Mouse (Mus musculus) brain, adult 2 months (tissue): ENCODE results near the gene Olfr250.
"Not testable (repeated sequence)": the region's sequence is repeated elsewhere in the genome, so short reads cannot be mapped to it uniquely, and the experiment has no call there.

Experiments
- DNase-seq: peaks from one replicate; pipeline ENCODE4 v3.0.0; 2011; ENCODE audit warnings: low read depth, low spot score

The Olfr250 gene

DNA sequence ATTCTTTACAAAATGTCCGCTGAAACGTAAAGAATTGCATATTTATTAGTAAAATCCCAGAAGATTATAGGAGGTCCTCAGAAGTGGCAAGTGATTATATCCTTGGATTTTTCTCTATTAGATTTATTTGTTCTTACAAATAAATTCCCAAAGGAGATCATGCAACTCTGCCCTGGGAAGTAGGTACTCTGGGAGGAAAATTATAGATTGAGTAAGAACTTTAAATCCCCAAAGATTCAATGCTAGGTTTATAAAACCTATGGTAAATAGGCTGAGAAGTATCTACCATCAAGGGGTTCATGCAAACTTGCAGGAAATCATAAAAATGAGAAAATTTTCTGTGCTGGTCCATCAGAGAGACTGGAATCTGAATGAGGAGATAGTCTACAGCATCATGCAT is at the start of gene Olfr250:
Gene Olfr250 (plus strand): TSS at position 301 of the 400 bp plus-strand sequence.
- DNase-seq = no peak

DNA sequence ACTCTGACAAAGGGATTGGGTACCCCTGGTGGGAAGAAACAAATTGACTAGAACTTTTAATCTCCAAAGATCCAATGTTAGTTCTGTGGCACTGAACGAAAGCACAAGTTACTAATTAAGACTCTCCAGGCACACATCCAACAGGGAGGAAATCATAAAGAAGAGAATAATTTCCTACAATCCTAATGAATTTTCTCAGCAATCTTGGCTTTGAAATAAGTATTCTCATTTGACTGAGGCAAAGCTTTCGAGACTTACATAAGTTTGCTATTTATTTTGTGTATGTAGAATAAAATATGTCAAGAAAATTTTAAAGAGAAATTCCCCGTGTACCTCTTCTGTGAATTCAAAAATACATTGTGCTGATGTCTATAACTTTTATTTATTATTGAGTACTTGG is 37.9 kb upstream of the Olfr250 start, which contains the start of gene Olfr25:
Gene Olfr25 (plus strand): TSS at position 301 of the 400 bp plus-strand sequence.
- DNase-seq = peak; percentile 4

DNA sequence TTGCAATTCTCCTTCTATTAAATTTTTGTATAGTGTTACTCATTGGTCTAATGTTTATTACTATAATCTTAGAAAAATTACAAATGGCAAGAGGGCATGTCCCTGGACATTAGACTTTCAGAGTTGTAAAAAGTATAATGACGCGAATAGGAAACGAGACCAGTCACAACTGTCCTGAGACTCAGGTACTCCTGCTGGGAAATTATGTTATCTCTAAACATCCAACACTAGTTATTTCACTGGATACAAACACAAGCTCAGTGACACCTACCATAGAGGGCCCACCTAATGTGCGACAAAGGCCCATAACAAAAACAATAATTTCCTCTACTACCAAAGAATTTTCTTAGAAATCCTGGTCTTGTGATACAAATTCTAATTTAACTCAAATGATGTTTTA is 18.6 kb upstream of the Olfr250 start, which contains the start of gene Olfr898:
Gene Olfr898 (plus strand): TSS at position 301 of the 400 bp plus-strand sequence.
- no peak for DNase-seq

DNA sequence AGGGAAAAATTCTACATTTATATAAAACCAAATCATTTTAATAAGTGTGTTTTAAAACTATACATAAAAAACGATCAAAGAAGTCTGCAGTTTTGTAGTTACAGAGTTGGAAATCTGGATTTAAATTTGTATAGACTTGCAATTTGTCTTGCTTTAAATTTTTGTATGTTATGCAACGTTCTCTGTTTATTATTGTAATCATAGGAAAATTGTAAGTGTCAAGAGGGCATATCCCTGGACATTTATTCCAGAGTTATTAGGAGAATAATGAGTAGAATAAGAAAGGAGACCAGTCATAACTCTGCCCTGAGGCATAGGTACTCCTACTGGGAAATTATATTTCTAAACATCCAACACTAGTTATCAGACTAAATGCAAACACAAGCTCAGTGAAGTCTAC is 10.1 kb downstream of the Olfr250 start, which contains the start of gene Olfr251:
Gene Olfr251 (plus strand): TSS at position 301 of the 400 bp plus-strand sequence.
- no peak for DNase-seq

DNA sequence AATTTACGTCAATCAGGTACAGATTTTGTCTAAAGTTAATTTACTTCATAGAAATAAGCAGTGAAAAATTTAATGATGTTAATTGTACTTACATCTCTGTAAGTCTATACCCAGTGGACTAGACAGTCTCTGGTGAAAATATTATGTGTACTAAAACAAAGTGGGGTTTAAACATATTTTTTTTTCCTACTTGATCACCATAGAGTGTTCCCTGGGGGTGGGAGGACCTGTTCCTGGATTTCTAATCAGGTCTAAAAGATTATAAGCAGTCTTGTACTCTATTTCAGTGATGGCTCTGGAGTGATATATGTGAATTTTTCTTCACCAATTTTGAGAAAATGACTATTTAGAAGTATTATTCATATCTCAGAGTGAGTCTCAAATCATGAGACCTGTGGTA is 34.7 kb downstream of the Olfr250 start, which contains the start of gene Olfr147:
Gene Olfr147 (plus strand): TSS at position 301 of the 400 bp plus-strand sequence.
- DNase-seq = no peak

DNA sequence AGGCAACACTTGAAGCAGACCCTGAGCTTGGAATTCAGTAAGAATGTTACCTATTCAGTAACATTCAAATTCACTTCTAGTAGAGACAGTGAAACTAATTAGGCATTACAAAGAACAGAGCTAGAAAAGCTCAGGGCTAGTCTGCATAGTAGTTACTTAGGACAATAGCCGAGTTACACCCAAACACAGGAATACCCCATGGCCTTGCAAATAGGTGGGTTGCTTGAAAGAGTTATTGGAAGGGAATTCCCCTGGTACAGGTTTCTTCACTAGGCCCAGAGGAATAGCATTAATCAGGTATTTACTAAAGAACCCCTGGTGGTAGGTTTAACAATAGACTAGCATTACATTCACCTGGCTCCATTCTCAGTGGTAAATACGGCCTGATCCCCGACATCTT is 40.8 kb downstream of the Olfr250 start:
- not testable (repeated sequence) for DNase-seq

DNA sequence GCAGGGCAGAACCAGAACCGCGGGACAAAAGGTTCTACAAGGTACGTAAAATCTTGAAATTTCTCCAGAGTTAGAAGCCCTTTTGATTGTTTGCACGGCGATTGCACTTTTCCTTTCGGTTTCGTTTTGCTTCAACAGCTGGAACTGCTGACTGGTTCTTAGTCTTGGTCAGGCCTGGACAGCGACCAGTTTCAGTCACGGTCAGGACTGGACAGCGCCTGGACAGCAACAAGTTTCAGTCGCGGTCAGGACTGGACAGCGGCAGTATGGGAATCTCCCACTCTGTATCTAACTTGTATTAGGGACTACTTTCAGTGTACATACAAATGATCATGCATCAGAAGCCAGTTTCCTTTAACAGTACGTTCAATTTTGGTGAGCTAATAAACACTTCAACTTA is 46.8 kb downstream of the Olfr250 start:
- DNase-seq = not testable (repeated sequence)
